Mouse (Mus musculus): ENCODE results near the gene Smyd2. TPM values are rescaled to one million over a fixed set of nuclear protein-coding genes. Genes with fewer than 3 reads are reported as not detected.
A peak's percentile ranks its signal among the peaks of the same experiment; 100 is the strongest.

Smyd2 gene
- total and polyA plus RNA-seq, 2 experiments from 2014 or later = 75.9 to 109 TPM

DNA sequence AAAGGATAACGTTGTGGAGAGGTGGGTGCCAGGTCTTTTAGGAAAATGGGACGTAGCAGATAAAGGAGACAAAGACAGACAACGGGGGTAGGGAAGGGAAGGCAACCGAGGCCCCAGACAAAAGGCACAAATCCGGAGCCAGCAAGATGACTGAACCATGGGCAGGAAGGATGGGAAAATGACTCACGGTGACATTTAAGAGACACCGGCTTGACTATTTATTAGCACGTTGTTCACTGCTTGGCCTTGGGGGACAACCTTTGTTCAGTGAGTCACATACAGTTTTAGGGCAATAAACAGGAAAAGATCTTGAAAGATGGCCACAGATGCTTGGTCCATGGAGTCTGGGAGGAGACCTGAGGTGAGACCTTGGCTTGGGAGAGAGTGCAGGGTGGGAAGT is 24.0 kb upstream of the Smyd2 start:
- Histone ChIP-seq H3K4me2 (ENCODE audit: low read depth) (no peak overlapping the region), H3K27me3 (ENCODE audit: insufficient read depth, low read length) (no peaks in the 10 kb centered on the region), H3K4me1 (ENCODE audit: insufficient read depth) (no peaks in the 10 kb centered on the region), H3K4me3 (ENCODE audit: low read depth, low read length) (no peak overlapping the region), H3K27ac (ENCODE audit: low read depth, low read length) (no peak overlapping the region), H3K9me3 (ENCODE audit: low read length) (no peaks in the 10 kb centered on the region), H3K36me3 (ENCODE audit: insufficient read depth) (no peaks in the 10 kb centered on the region), H3K9ac (no peak overlapping the region)
- ATAC-seq (no peak), DNase-seq (no peak)
- 77% methylated on average over 8 of the region's 8 CpGs for WGBS
- no peak for TF ChIP-seq CTCF (IDR thresholded peaks at IDR 0.05; ENCODE audit: low read depth)

DNA sequence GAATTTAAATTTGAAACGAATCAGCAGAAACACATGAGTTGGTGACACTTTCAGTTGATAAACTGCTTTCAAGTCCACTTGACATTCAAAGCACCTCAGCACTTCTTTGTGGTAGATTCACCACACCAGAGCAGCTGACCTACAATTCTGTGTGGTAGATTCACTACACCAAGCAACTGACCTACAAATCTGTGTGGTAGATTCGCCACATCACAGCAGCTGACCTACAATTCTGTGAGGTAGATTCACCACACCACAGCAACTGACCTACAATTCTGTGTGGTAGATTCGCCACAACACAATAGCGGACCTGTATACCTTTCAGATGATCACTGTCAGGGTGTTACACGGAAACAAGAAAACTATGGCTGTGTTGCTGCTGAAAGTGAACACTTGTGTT is 19.6 kb upstream of the Smyd2 start:
- TF ChIP-seq CTCF (IDR thresholded peaks at IDR 0.05; ENCODE audit: low read depth) = no peak
- no peak overlapping the region for H3K4me2 ChIP-seq (ENCODE audit: low read depth)
- no peak for ATAC-seq
- H3K27ac ChIP-seq (ENCODE audit: low read depth, low read length) = no peak overlapping the region
- no peaks in the 10 kb centered on the region for H3K9me3 ChIP-seq (ENCODE audit: low read length)
- no peak for DNase-seq
- no peak overlapping the region for H3K4me3 ChIP-seq (ENCODE audit: low read depth, low read length)
- H3K27me3 ChIP-seq (ENCODE audit: insufficient read depth, low read length) = no peaks in the 10 kb centered on the region
- no peaks in the 10 kb centered on the region for H3K36me3 ChIP-seq (ENCODE audit: insufficient read depth)
- H3K4me1 ChIP-seq (ENCODE audit: insufficient read depth) = no peaks in the 10 kb centered on the region
- WGBS = 91% methylated on average over 5 of the region's 5 CpGs
- no peak overlapping the region for H3K9ac ChIP-seq

GRCm38 (mm10) chr1:189936436-189937105 is 14.4 kb upstream of the Smyd2 start:
- Histone ChIP-seq H3K4me1 (ENCODE audit: insufficient read depth) (no peaks in the 10 kb centered on the region), H3K27me3 (ENCODE audit: insufficient read depth, low read length) (no peaks in the 10 kb centered on the region), H3K4me2 (ENCODE audit: low read depth) (no peak overlapping the region), H3K9ac (no peak overlapping the region), H3K4me3 (ENCODE audit: low read depth, low read length) (no peak overlapping the region), H3K36me3 (ENCODE audit: insufficient read depth) (no peaks in the 10 kb centered on the region), H3K27ac (ENCODE audit: low read depth, low read length) (no peak overlapping the region), H3K9me3 (ENCODE audit: low read length) (no peaks in the 10 kb centered on the region)
- no peak for DNase-seq
- WGBS = 82% methylated on average over 10 of the region's 10 CpGs
- no peak for TF ChIP-seq CTCF (IDR thresholded peaks at IDR 0.05; ENCODE audit: low read depth)
- ATAC-seq = no peak

DNA sequence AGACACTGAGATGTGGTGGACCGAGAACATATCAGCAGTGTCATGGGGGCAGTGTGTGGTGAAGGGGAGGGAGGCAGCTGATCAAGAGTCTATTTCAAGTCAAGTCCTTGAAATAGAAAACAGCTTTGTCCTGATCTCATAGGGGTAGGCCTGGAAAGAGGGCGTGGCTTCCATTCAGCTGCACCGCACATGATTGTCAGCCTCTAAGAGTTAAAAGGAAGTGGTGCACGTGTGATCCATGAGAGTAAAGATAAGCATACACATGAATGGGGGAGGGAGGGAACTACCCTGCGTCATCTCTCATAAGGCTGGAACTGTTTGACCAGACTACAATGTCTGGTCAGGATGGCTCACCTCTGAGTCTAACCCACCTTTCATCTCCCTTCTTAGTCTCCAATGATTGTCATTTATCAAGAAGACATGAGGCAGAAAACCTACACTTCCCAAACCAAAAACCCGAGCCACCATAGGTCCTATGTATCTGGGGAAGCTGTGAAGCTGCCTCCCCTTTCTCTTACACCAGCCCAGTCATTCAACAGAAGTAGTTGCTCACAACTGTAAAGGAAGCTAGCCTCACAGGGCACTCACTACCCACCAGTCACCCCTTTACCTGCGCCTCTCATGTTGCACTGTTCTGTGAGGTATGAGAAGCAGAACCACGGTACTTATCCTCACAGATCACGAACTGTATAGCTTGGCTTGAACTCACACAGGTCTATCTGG is 11.5 kb upstream of the Smyd2 start:
- WGBS = 71% methylated on average over 9 of the region's 9 CpGs
- no peak for DNase-seq

GRCm38 (mm10) chr1:189932976-189933375 is 10.8 kb upstream of the Smyd2 start:
- 58% methylated on average over 7 of the region's 7 CpGs for WGBS
- TF ChIP-seq CTCF (IDR thresholded peaks at IDR 0.05; ENCODE audit: low read depth) = no peak

More for the DNA sequence above, 11.5 kb upstream of the Smyd2 start:
- Histone ChIP-seq H3K27me3 (ENCODE audit: insufficient read depth, low read length) (no peaks in the 10 kb centered on the region), H3K9ac (no peak overlapping the region), H3K36me3 (ENCODE audit: insufficient read depth) (no peaks in the 10 kb centered on the region), H3K4me3 (ENCODE audit: low read depth, low read length) (no peak overlapping the region), H3K4me2 (ENCODE audit: low read depth) (no peak overlapping the region), H3K9me3 (ENCODE audit: low read length) (no peaks in the 10 kb centered on the region), H3K27ac (ENCODE audit: low read depth, low read length) (no peak overlapping the region), H3K4me1 (ENCODE audit: insufficient read depth) (no peaks in the 10 kb centered on the region)
- ATAC-seq = no peak
- no peak for TF ChIP-seq CTCF (IDR thresholded peaks at IDR 0.05; ENCODE audit: low read depth)

DNA sequence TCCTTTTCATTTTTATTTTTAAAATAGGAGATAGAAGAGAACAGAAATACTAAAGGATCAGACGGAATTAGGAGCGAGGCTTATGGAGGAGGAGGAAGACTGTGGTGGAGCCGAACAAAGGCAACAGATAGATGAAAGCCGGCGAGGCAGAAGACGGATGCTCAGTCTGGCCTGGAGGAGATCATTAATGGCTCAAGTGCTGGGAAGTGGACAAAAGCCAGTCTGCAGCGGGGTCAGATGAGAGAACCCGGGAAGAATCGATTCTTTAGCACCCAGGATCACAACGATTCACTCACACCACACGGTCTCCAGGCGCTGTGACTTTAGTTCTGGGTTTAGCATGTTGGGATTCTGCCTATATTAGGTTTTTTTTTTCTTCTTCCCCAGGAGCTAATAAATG is 10.0 kb upstream of the Smyd2 start:
- Histone ChIP-seq H3K27ac (ENCODE audit: low read depth, low read length) (no peak overlapping the region), H3K36me3 (ENCODE audit: insufficient read depth) (no peaks in the 10 kb centered on the region), H3K4me2 (ENCODE audit: low read depth) (peak overlapping the region; percentile 10; the same call in 1 of the 2 replicates), H3K9me3 (ENCODE audit: low read length) (no peaks in the 10 kb centered on the region), H3K4me3 (ENCODE audit: low read depth, low read length) (no peak overlapping the region), H3K9ac (no peak overlapping the region), H3K4me1 (ENCODE audit: insufficient read depth) (no peaks in the 10 kb centered on the region), H3K27me3 (ENCODE audit: insufficient read depth, low read length) (no peaks in the 10 kb centered on the region)
- no peak for DNase-seq
- ATAC-seq = no peak
- whole genome bisulfite sequencing = 31% methylated on average over 12 of the region's 12 CpGs
- no peak for TF ChIP-seq CTCF (IDR thresholded peaks at IDR 0.05; ENCODE audit: low read depth)

More at GRCm38 (mm10) chr1:189932976-189933375, 10.8 kb upstream of the Smyd2 start:
- Histone ChIP-seq H3K4me3 (ENCODE audit: low read depth, low read length) (no peak overlapping the region), H3K27me3 (ENCODE audit: insufficient read depth, low read length) (no peaks in the 10 kb centered on the region), H3K4me1 (ENCODE audit: insufficient read depth) (no peaks in the 10 kb centered on the region), H3K36me3 (ENCODE audit: insufficient read depth) (no peaks in the 10 kb centered on the region), H3K9ac (no peak overlapping the region), H3K9me3 (ENCODE audit: low read length) (no peaks in the 10 kb centered on the region), H3K4me2 (ENCODE audit: low read depth) (no peak overlapping the region), H3K27ac (ENCODE audit: low read depth, low read length) (no peak overlapping the region)
- DNase-seq = no peak
- ATAC-seq = no peak

GRCm38 (mm10) chr1:189929896-189930295 is 7.7 kb upstream of the Smyd2 start:
- 60% methylated on average over 4 of the region's 4 CpGs for WGBS
- Histone ChIP-seq H3K36me3 (ENCODE audit: insufficient read depth) (no peaks in the 10 kb centered on the region), H3K9ac (no peak overlapping the region), H3K27ac (ENCODE audit: low read depth, low read length) (no peak overlapping the region), H3K4me3 (ENCODE audit: low read depth, low read length) (no peak overlapping the region), H3K4me2 (ENCODE audit: low read depth) (no peak overlapping the region), H3K4me1 (ENCODE audit: insufficient read depth) (no peaks in the 10 kb centered on the region), H3K9me3 (ENCODE audit: low read length) (no peaks in the 10 kb centered on the region), H3K27me3 (ENCODE audit: insufficient read depth, low read length) (no peaks in the 10 kb centered on the region)
- no peak for TF ChIP-seq CTCF (IDR thresholded peaks at IDR 0.05; ENCODE audit: low read depth)
- DNase-seq (no peak), ATAC-seq (no peak)
